Mouse (Mus musculus): ENCODE data around the gene Hsd11b2. TPM values are rescaled to one million over a fixed set of nuclear protein-coding genes. Genes with fewer than 3 reads are reported as not detected.

Gene Hsd11b2
- polyA plus RNA-seq, 1 experiment from 2014 or later = 1.5 TPM

- H3K4me3 ChIP-seq (replicated peaks) = no peak overlapping the region
- ATAC-seq (ENCODE audit: low read depth) (no peak), DNase-seq (no peak)
- H3K4me1 ChIP-seq (replicated peaks) = peaks cover 45% of the 10 kb centered on the region
- H3K9me3 ChIP-seq (replicated peaks) = no peaks in the 10 kb centered on the region
- WGBS (ENCODE audit: insufficient replicate concordance) = 44% methylated on average over 4 of the region's 4 CpGs
- H3K4me2 ChIP-seq = no peak overlapping the region
- H3K9ac ChIP-seq = no peak overlapping the region
- H3K27ac ChIP-seq = no peak overlapping the region
- peaks cover 64% of the 10 kb centered on the region for H3K27me3 ChIP-seq
- H3K36me3 ChIP-seq = no peaks in the 10 kb centered on the region
These were observed 43.3 kb upstream of the Hsd11b2 start for GRCm38 (mm10) chr8:105475254-105475653.

GRCm38 (mm10) chr8:105475742-105476141 lies 42.8 kb upstream of the Hsd11b2 start:
- Histone ChIP-seq H3K9ac (no peak overlapping the region), H3K9me3 (replicated peaks) (no peaks in the 10 kb centered on the region), H3K27ac (no peak overlapping the region), H3K4me1 (replicated peaks) (peaks cover 40% of the 10 kb centered on the region), H3K36me3 (no peaks in the 10 kb centered on the region), H3K4me3 (replicated peaks) (no peak overlapping the region), H3K4me2 (no peak overlapping the region), H3K27me3 (peaks cover 59% of the 10 kb centered on the region)
- ATAC-seq (ENCODE audit: low read depth) (no peak), DNase-seq (no peak)
- WGBS (ENCODE audit: insufficient replicate concordance) = 87% methylated on average over 8 of the region's 8 CpGs

GRCm38 (mm10) chr8:105476161-105476560 lies 42.4 kb upstream of the Hsd11b2 start:
- H3K4me1 ChIP-seq (replicated peaks) = peaks cover 36% of the 10 kb centered on the region
- H3K9ac ChIP-seq = no peak overlapping the region
- H3K36me3 ChIP-seq = no peaks in the 10 kb centered on the region
- ATAC-seq (ENCODE audit: low read depth) (no peak), DNase-seq (no peak)
- no peaks in the 10 kb centered on the region for H3K9me3 ChIP-seq (replicated peaks)
- no peak overlapping the region for H3K4me2 ChIP-seq
- no peak overlapping the region for H3K27ac ChIP-seq
- peaks cover 55% of the 10 kb centered on the region for H3K27me3 ChIP-seq
- H3K4me3 ChIP-seq (replicated peaks) = no peak overlapping the region
- WGBS (ENCODE audit: insufficient replicate concordance) = 74% methylated on average over 7 of the region's 7 CpGs

GRCm38 (mm10) chr8:105476628-105477413 lies 41.7 kb upstream of the Hsd11b2 start:
- H3K27ac ChIP-seq = no peak overlapping the region
- no peak overlapping the region for H3K9ac ChIP-seq
- H3K4me3 ChIP-seq (replicated peaks) = no peak overlapping the region
- H3K9me3 ChIP-seq (replicated peaks) = no peaks in the 10 kb centered on the region
- no peak; the same call in 1 of the 2 replicates for ATAC-seq (ENCODE audit: low read depth)
- peaks cover 49% of the 10 kb centered on the region for H3K27me3 ChIP-seq
- peaks cover 29% of the 10 kb centered on the region for H3K4me1 ChIP-seq (replicated peaks)
- H3K4me2 ChIP-seq = no peak overlapping the region
- WGBS (ENCODE audit: insufficient replicate concordance) = 40% methylated on average over 25 of the region's 25 CpGs
- DNase-seq = peak; percentile 49
- no peaks in the 10 kb centered on the region for H3K36me3 ChIP-seq

- no peak for DNase-seq
These were observed 40.8 kb upstream of the Hsd11b2 start for GRCm38 (mm10) chr8:105477792-105478191.

GRCm38 (mm10) chr8:105481013-105481412 lies 37.5 kb upstream of the Hsd11b2 start:
- ATAC-seq (ENCODE audit: low read depth) (no peak), DNase-seq (no peak)
- Histone ChIP-seq H3K4me2 (no peak overlapping the region), H3K27ac (no peak overlapping the region), H3K4me1 (replicated peaks) (0 out of 2 replicates have a peak, but pooled peaks cover 5% of the 10 kb centered on the region), H3K9ac (no peak overlapping the region), H3K27me3 (peaks cover 12% of the 10 kb centered on the region), H3K4me3 (replicated peaks) (no peak overlapping the region), H3K36me3 (no peaks in the 10 kb centered on the region), H3K9me3 (replicated peaks) (no peaks in the 10 kb centered on the region)
- 19% methylated on average over 2 of the region's 2 CpGs for WGBS (ENCODE audit: insufficient replicate concordance)

More at GRCm38 (mm10) chr8:105477792-105478191, 40.8 kb upstream of the Hsd11b2 start:
- ATAC-seq (ENCODE audit: low read depth) = no peak
- H3K4me3 ChIP-seq (replicated peaks) = no peak overlapping the region
- H3K27me3 ChIP-seq = peaks cover 44% of the 10 kb centered on the region
- no peak overlapping the region for H3K4me2 ChIP-seq
- H3K4me1 ChIP-seq (replicated peaks) = peaks cover 20% of the 10 kb centered on the region
- no peak overlapping the region for H3K27ac ChIP-seq
- H3K9ac ChIP-seq = no peak overlapping the region
- 70% methylated on average over 3 of the region's 3 CpGs for WGBS (ENCODE audit: insufficient replicate concordance)
- no peaks in the 10 kb centered on the region for H3K9me3 ChIP-seq (replicated peaks)
- no peaks in the 10 kb centered on the region for H3K36me3 ChIP-seq

- Histone ChIP-seq H3K4me2 (no peak overlapping the region), H3K27me3 (peaks cover 8% of the 10 kb centered on the region)
These were observed 37.1 kb upstream of the Hsd11b2 start for GRCm38 (mm10) chr8:105481453-105481852.

GRCm38 (mm10) chr8:105482123-105482522 lies 36.4 kb upstream of the Hsd11b2 start:
- peaks cover 6% of the 10 kb centered on the region; the same call in 1 of the 2 replicates for H3K27me3 ChIP-seq
- H3K4me3 ChIP-seq (replicated peaks) = no peak overlapping the region
- 80% methylated on average over 8 of the region's 8 CpGs for WGBS (ENCODE audit: insufficient replicate concordance)
- H3K9ac ChIP-seq = no peak overlapping the region
- ATAC-seq (ENCODE audit: low read depth) = no peak
- DNase-seq = no peak
- H3K4me2 ChIP-seq = no peak overlapping the region
- no peaks in the 10 kb centered on the region for H3K36me3 ChIP-seq
- no peaks in the 10 kb centered on the region for H3K9me3 ChIP-seq (replicated peaks)
- H3K4me1 ChIP-seq (replicated peaks) = no peaks in the 10 kb centered on the region
- no peak overlapping the region for H3K27ac ChIP-seq

More at GRCm38 (mm10) chr8:105481453-105481852, 37.1 kb upstream of the Hsd11b2 start:
- 55% methylated on average over 6 of the region's 6 CpGs for WGBS (ENCODE audit: insufficient replicate concordance)
- Histone ChIP-seq H3K9me3 (replicated peaks) (no peaks in the 10 kb centered on the region), H3K9ac (no peak overlapping the region), H3K4me1 (replicated peaks) (0 out of 2 replicates have a peak, but pooled peaks cover 5% of the 10 kb centered on the region), H3K27ac (no peak overlapping the region), H3K4me3 (replicated peaks) (no peak overlapping the region), H3K36me3 (no peaks in the 10 kb centered on the region)
- ATAC-seq (ENCODE audit: low read depth) (no peak), DNase-seq (no peak)

- WGBS (ENCODE audit: insufficient replicate concordance) = 46% methylated on average over 14 of the region's 14 CpGs
- no peaks in the 10 kb centered on the region for H3K36me3 ChIP-seq
- no peak for ATAC-seq (ENCODE audit: low read depth)
- no peaks in the 10 kb centered on the region for H3K9me3 ChIP-seq (replicated peaks)
- H3K27ac ChIP-seq = no peak overlapping the region
- H3K9ac ChIP-seq = no peak overlapping the region
- no peak overlapping the region for H3K4me3 ChIP-seq (replicated peaks)
- H3K27me3 ChIP-seq = peaks cover 6% of the 10 kb centered on the region; the same call in 1 of the 2 replicates
- H3K4me1 ChIP-seq (replicated peaks) = no peaks in the 10 kb centered on the region
- peak; percentile 20 for DNase-seq
- no peak overlapping the region for H3K4me2 ChIP-seq
These were observed 35.1 kb upstream of the Hsd11b2 start for GRCm38 (mm10) chr8:105483212-105484029.

- no peak overlapping the region for H3K9ac ChIP-seq
- WGBS (ENCODE audit: insufficient replicate concordance) = 63% methylated on average over 3 of the region's 3 CpGs
- H3K4me1 ChIP-seq (replicated peaks) = no peaks in the 10 kb centered on the region
- H3K27me3 ChIP-seq = peaks cover 6% of the 10 kb centered on the region; the same call in 1 of the 2 replicates
- ATAC-seq (ENCODE audit: low read depth) = no peak
- H3K4me3 ChIP-seq (replicated peaks) = no peak overlapping the region
- no peak overlapping the region for H3K27ac ChIP-seq
- DNase-seq = no peak
- no peaks in the 10 kb centered on the region for H3K9me3 ChIP-seq (replicated peaks)
- H3K36me3 ChIP-seq = no peaks in the 10 kb centered on the region
- no peak overlapping the region for H3K4me2 ChIP-seq
These were observed 34.6 kb upstream of the Hsd11b2 start for GRCm38 (mm10) chr8:105484030-105484368.

- no peak overlapping the region for H3K4me3 ChIP-seq (replicated peaks)
- peak; percentile 25 for DNase-seq
- no peak for ATAC-seq (ENCODE audit: low read depth)
- peaks cover 6% of the 10 kb centered on the region; the same call in 1 of the 2 replicates for H3K27me3 ChIP-seq
- 58% methylated on average over 2 of the region's 2 CpGs for WGBS (ENCODE audit: insufficient replicate concordance)
- H3K9ac ChIP-seq = no peak overlapping the region
- no peaks in the 10 kb centered on the region for H3K36me3 ChIP-seq
- H3K4me2 ChIP-seq = no peak overlapping the region
- H3K4me1 ChIP-seq (replicated peaks) = no peaks in the 10 kb centered on the region
- H3K27ac ChIP-seq = no peak overlapping the region
- H3K9me3 ChIP-seq (replicated peaks) = no peaks in the 10 kb centered on the region
These were observed 34.2 kb upstream of the Hsd11b2 start for GRCm38 (mm10) chr8:105484392-105484791.
